Mouse (Mus musculus) ES-Bruce4 (cell line): ENCODE results near the gene Idua. TPM values are rescaled to one million over a fixed set of nuclear protein-coding genes. Genes with fewer than 3 reads are reported as not detected.
A peak's percentile ranks its signal among the peaks of the same experiment; 100 is the strongest.

Experiments used
- H3K27ac ChIP-seq: 2 replicates; pipeline ENCODE4 v1.5.1; 2012; ENCODE audit warnings: low read length, inconsistent platforms; ENCODE audit not compliant: insufficient read depth
- H3K27me3 ChIP-seq: 2 replicates; pipeline ENCODE4 v1.6.1; 2012; ENCODE audit warnings: mild to moderate bottlenecking, low read length, inconsistent platforms; ENCODE audit not compliant: control insufficient read depth, poor library complexity, insufficient read depth, severe bottlenecking
- H3K36me3 ChIP-seq: 2 replicates; pipeline ENCODE4 v1.6.1; 2012; ENCODE audit warnings: inconsistent platforms, mild to moderate bottlenecking, low read length, moderate library complexity; ENCODE audit not compliant: control insufficient read depth, poor library complexity, insufficient read depth, severe bottlenecking
- H3K4me1 ChIP-seq: one replicate; pipeline ENCODE4 v1.8.1; 2011; ENCODE audit warnings: low read length; ENCODE audit not compliant: control insufficient read depth, insufficient read depth
- H3K4me3 ChIP-seq: 2 replicates; pipeline ENCODE4 v1.5.1; 2011; ENCODE audit warnings: low read depth, mild to moderate bottlenecking, low read length
- H3K9ac ChIP-seq: 2 replicates; pipeline ENCODE4 v1.6.1; 2012; ENCODE audit warnings: low read depth, mild to moderate bottlenecking, inconsistent platforms; ENCODE audit not compliant: poor library complexity, severe bottlenecking
- H3K9me3 ChIP-seq: replicated peaks from 2 replicates; pipeline ENCODE4 v1.6.1; 2012; ENCODE audit warnings: mild to moderate bottlenecking, low read length, inconsistent platforms; ENCODE audit not compliant: control insufficient read depth, poor library complexity, insufficient read depth, severe bottlenecking
- CTCF ChIP-seq: IDR thresholded peaks from one replicate; pipeline ENCODE4 v1.8.1; 2011; ENCODE audit warnings: low read depth, low read length
- EP300 ChIP-seq: IDR thresholded peaks from 2 replicates; pipeline ENCODE4 v1.6.1; 2011; ENCODE audit warnings: low read depth, low read length; ENCODE audit not compliant: insufficient read depth
- POLR2A ChIP-seq: IDR thresholded peaks from one replicate; pipeline ENCODE4 v1.8.1; 2011; ENCODE audit warnings: low read length; ENCODE audit not compliant: insufficient read depth
- polyA plus RNA-seq: library from polyadenylated mRNA; stranded (reverse); fragments of >200 nt; gene quantifications from 2 replicates; pipeline ENCODE4 v1.2.4, GENCODE M21; 2011; ENCODE audit warnings: low read depth; ENCODE audit not compliant: missing spikeins, insufficient read depth, insufficient read length

Idua gene
- polyA plus RNA-seq, 1 experiment: 13.8 TPM

DNA sequence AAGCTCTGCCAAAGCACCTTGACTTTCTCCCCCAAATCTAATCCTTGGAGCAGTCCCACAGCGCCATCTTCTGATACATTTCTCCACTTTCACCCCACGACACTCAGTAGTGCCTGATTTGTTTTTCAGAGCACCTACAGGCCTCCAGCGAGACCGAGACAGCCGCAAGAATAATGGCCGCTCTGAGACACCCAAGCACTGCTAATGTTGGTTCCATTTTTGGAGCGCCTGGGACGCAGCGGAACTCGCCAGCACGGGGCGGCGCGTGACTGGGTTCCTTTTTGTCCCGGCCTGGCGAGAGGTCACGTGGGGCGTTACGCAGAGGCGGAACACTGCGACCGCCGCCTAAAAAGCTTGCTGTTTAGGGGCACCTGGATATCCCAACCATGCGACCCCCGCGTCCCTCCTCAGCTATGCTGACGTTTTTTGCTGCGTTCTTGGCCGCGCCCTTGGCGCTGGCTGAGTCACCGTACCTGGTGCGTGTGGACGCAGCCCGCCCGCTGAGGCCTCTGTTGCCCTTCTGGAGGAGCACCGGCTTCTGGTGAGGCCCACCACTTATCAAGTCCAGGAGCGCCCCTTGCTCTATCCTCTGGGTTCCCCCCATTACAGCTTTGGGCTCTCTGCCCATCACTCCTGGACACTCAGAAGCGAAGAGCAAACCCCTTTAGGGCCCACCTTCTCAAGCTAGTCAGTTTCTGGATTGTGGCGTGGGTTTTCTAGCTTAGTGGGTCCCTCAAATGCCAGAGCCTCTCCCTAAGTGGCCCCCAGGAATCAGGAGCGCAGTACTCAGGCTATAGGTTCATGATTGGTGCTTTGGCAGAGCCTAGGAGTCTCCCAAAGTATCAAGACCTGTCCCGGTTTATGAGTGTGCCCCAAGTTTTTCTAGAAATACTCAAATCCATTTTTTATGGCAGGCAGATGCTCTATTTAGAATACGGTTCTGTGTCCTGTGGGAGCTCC, 9.1 kb downstream of the Idua start, which contains the start of gene Dgkq:
TSS of gene Dgkq (minus strand) at position 696 of the 960 bp plus-strand sequence.
- H3K27me3 ChIP-seq: no peaks in the 10 kb centered on the region
- no peaks in the 10 kb centered on the region for H3K36me3 ChIP-seq

DNA sequence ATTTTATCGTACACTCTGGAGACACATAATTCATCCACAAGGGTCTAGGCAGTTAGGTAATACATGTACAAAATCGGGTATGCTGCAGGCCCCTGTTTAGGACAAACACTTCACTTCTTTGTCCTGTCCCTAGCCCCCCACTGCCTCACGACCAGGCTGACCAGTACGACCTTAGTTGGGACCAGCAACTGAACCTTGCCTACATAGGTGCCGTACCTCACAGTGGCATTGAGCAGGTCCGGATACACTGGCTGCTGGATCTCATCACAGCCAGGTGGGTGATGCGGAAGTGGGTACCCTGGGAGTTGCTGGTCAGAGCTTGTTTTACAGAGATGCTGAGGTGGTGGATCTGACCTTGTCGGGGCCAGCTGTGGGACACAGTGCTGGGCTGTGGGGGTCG, 9.9 kb downstream of the Idua start:
- Histone ChIP-seq H3K27ac (no peak overlapping the region), H3K27me3 (no peaks in the 10 kb centered on the region)

More for the DNA sequence above, 9.1 kb downstream of the Idua start, which contains the start of gene Dgkq:
- Histone ChIP-seq H3K9ac (peak within 1 kb of the TSS; percentile 84), H3K4me1 (peaks cover 2% of the 10 kb centered on the region), H3K9me3 (no peaks in the 10 kb centered on the region), H3K27ac (peak within 1 kb of the TSS; percentile 24), H3K4me3 (peak within 1 kb of the TSS; percentile 76)
- no peak for TF ChIP-seq EP300

DNA sequence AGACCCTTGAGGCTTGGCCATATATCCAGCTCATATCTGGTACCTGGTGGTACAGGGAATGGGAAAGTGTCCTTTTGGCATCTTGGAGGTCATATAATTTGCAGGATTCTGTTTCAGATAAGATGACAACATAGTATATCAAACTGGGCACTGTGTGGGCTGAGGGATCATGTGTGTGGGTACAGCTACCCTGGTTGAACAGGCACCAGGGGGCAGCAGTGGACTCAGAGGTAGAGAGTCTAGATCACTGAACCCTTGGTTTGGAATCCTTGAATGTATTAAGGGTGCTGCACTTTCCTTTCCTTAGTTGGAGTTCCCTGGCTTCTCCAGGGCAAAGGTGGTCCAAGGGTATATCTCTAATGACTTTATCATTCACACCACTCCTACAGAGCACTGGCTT, 10.7 kb downstream of the Idua start:
- Histone ChIP-seq H3K4me3 (no peak overlapping the region), H3K27me3 (no peaks in the 10 kb centered on the region), H3K9me3 (no peaks in the 10 kb centered on the region), H3K36me3 (no peaks in the 10 kb centered on the region), H3K27ac (no peak overlapping the region), H3K9ac (no peak overlapping the region), H3K4me1 (peaks cover 2% of the 10 kb centered on the region)
- TF ChIP-seq CTCF: peak; percentile 51
- TF ChIP-seq EP300: no peak

More for the DNA sequence above, 9.9 kb downstream of the Idua start:
- Histone ChIP-seq H3K36me3 (no peaks in the 10 kb centered on the region), H3K9ac (peak overlapping the region; percentile 84), H3K4me3 (peak overlapping the region; percentile 76), H3K9me3 (no peaks in the 10 kb centered on the region), H3K4me1 (peaks cover 2% of the 10 kb centered on the region)
- TF ChIP-seq CTCF (no peak), EP300 (no peak), POLR2A (no peak)

DNA sequence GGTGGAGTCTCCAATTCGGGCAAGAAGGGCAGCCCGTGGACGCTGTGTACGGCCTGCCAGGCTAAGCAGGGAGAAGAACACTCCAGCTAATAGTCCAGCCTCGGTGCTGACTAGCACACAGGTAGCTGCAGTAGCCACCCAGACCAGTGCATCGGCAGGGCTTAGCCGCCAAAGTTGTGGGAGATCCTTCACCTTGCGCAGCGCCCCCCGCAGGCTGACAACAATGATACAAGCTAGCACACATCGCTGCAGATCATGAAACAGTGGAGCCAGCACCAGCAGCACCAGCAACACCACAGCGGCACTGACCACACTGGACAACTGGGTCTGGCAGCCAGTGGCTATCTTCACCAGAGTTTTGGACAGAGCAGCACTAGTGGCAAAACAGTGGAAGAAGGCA, 11.6 kb downstream of the Idua start:
- no peak overlapping the region for H3K27ac ChIP-seq
- H3K36me3 ChIP-seq: no peaks in the 10 kb centered on the region
- H3K4me1 ChIP-seq: peaks cover 2% of the 10 kb centered on the region
- H3K4me3 ChIP-seq: no peak overlapping the region
- H3K9ac ChIP-seq: no peak overlapping the region
- peak; percentile 53 for TF ChIP-seq CTCF
- no peak for TF ChIP-seq POLR2A
- no peak for TF ChIP-seq EP300
- no peaks in the 10 kb centered on the region for H3K27me3 ChIP-seq
- no peaks in the 10 kb centered on the region for H3K9me3 ChIP-seq

DNA sequence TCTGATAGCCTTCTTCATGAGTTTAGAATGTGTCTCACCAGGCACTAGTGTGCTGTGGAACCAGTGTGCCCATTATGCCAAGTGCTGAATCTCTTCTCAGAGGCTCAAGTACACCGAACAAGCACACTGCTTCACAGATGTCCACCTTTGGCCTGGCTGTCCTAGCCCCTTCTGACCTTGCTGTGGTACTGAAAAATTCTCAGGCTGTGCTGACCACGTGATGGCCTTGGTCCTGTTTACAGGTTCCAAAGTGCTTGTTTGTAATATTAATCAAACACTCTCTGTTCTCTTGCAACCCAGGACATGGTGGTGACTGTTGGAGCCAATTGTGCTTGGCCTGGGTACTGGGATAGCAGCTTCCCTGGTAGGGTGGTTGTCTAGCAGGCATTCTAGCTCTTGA, 14.5 kb downstream of the Idua start:
- no peaks in the 10 kb centered on the region for H3K9me3 ChIP-seq
- no peak for TF ChIP-seq EP300
- TF ChIP-seq POLR2A: no peak
- TF ChIP-seq CTCF: no peak

DNA sequence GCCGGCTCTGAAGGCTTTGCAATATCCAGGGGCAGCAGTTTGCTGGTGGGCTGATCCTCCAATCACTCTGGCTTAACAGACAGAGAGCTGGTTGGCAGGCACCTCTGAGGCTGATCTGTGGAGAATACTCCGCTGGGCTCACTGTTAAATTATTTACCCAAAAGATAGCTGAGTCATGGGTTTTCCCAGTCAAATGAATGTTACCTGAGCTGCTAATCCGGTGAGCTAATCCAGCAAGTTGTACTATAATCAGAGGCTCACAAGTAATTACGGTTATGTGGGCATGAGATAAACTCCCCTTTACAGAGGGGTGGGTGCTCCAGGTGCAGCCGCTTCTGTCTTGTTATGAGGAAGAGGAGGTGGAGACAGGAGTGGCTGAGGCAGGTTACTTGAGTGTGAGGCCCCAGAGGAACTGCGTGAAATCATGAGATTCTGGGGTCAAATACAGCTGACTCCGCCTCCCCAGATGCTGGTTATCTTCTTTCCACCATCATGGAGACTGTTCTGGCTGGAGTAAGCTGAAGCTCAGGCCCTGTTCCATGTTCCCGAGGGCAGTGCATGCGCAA, 15.2 kb downstream of the Idua start, which contains the start of gene Slc26a1:
TSS of gene Slc26a1 (minus strand) at position 319 of the 566 bp plus-strand sequence.
- no peak within 1 kb of the TSS for H3K9ac ChIP-seq
- H3K36me3 ChIP-seq: no peaks in the 10 kb centered on the region
- H3K4me3 ChIP-seq: no peak within 1 kb of the TSS
- H3K27me3 ChIP-seq: no peaks in the 10 kb centered on the region
- H3K27ac ChIP-seq: no peak within 1 kb of the TSS
- H3K9me3 ChIP-seq: no peaks in the 10 kb centered on the region
- no peak for TF ChIP-seq EP300
- TF ChIP-seq CTCF: no peak
- TF ChIP-seq POLR2A: no peak
- no peaks in the 10 kb centered on the region for H3K4me1 ChIP-seq

More for the DNA sequence above, 14.5 kb downstream of the Idua start:
- no peak overlapping the region for H3K4me3 ChIP-seq
- no peaks in the 10 kb centered on the region for H3K36me3 ChIP-seq
- no peaks in the 10 kb centered on the region for H3K27me3 ChIP-seq
- no peak overlapping the region for H3K27ac ChIP-seq
- no peak overlapping the region for H3K9ac ChIP-seq
- peaks cover 2% of the 10 kb centered on the region for H3K4me1 ChIP-seq
